Mouse (Mus musculus) bone marrow, adult 2 months (tissue): ENCODE measurements around the gene Gm10959. TPM values are rescaled to one million over a fixed set of nuclear protein-coding genes. Genes with fewer than 3 reads are reported as not detected.

Source experiments
- H3K27ac ChIP-seq: fragments of 200-500 bp; 2 replicates; pipeline ENCODE4 v1.5.1; 2012; ENCODE audit warnings: low read depth, mild to moderate bottlenecking, control low read depth, inconsistent platforms, low read length; ENCODE audit not compliant: control insufficient read depth, poor library complexity, insufficient read depth
- H3K4me1 ChIP-seq: fragments of 200-500 bp; 2 replicates; pipeline ENCODE4 v1.6.1; 2011; ENCODE audit warnings: low read length; ENCODE audit not compliant: control insufficient read depth, insufficient read depth
- H3K4me3 ChIP-seq: fragments of 200-500 bp; replicated peaks from 2 replicates; pipeline ENCODE3; 2011; ENCODE audit warnings: mild to moderate bottlenecking, low read depth, low read length, control low read depth; ENCODE audit not compliant: control insufficient read depth
- CTCF ChIP-seq: fragments of 200-500 bp; IDR thresholded peaks from 2 replicates; pipeline ENCODE4 v1.5.1; 2011; ENCODE audit warnings: low read length, control low read depth; ENCODE audit not compliant: control insufficient read depth, insufficient read depth
- POLR2A ChIP-seq: fragments of 200-500 bp; IDR thresholded peaks from 2 replicates; pipeline ENCODE4 v1.6.1; 2011; ENCODE audit warnings: low read depth, mild to moderate bottlenecking, control low read depth, low read length, borderline replicate concordance; ENCODE audit not compliant: control insufficient read depth
- WGBS: fragments of 180-500 bp; shearing (Covaris S2); methylation state at CpG from one replicate; pipeline ENCODE4 v1.1.7; 2018; 5-methylcytosine and 5-hydroxymethylcytosine counted together
- polyA plus RNA-seq: library from polyadenylated mRNA; stranded (reverse); fragments of >200 nt; gene quantifications from 2 replicates; pipeline ENCODE4 v1.2.4, GENCODE M21; 2011; ENCODE audit warnings: low replicate concordance; ENCODE audit not compliant: missing spikeins, insufficient read depth, insufficient read length

Gm10959 gene
- polyA plus RNA-seq, 1 experiment = not detected

DNA sequence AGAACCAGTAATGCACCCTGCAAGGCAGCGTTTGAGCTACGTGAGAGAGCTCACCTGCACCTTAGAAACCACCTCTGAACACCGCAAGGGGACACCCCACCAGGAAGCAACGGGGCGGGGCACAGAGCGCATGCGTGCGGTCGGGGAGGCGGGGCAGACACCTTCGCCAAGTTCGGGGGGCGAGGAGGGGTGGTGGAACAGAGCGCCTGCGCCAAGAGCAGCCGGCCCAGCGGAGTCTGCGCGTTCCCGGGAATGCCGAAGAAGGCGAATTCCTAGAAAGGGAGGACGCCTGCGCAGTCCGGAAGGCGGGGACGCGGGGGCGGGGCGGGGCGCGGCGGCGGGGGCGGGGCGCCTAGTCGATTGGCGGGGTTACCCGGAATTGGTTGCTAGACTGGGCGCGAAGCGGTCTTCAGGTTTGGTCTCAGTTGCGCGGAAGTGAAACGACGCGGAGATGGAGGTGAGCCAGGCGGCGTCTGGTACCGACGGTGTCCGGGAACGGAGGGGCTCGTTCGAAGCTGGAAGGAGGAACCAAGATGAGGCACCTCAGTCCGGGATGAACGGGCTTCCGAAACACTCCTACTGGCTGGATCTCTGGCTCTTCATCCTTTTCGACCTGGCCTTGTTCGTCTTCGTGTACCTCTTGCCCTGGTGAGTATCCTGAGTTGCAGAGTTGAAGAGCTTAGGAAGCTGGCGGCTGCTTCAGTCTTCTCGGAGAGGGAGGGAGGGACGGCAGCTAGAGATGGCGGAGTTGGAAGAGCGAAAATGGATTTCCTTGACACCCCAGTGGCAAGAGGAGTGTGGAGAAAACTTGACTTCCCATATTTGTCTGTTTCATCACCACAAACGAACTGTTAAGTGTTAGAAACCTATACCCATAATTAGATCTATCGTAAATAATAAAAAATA is 5.1 kb upstream of the Gm10959 start, which contains the start of gene 1810037I17Rik:
1810037I17Rik (plus strand) TSS at position 195 of the 906 bp plus-strand sequence.
- H3K4me1 ChIP-seq = no peaks in the 10 kb centered on the region
- H3K27ac ChIP-seq = peak within 1 kb of the TSS; percentile 56
- under 1% methylated on average over 68 of the region's 68 CpGs for WGBS
- TF ChIP-seq CTCF (peak; percentile 25; the same call in 1 of the 2 replicates), POLR2A (peak; percentile 65; the same call in 1 of the 2 replicates)
- H3K4me3 ChIP-seq = peak within 1 kb of the TSS; percentile 97

DNA sequence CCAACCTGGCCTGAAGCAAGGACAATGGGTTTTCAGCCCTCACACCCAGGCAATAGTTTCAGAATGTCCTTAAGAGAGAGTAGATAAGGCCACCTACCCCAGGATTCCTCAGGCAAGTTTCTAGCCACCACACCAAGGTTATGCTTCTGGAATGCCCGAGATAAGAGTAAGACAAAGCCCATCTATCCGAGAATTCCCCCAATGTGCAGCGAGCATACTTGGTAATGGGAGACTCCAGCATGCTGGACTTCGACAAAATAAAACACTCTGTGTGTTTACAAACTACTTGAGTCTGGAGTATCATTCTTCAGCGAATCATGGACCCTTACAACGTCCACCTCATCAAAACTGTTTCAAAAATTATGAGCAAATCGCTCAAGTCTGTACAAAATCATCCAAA is 4.0 kb upstream of the Gm10959 start:
- Histone ChIP-seq H3K4me3 (no peak overlapping the region), H3K4me1 (no peaks in the 10 kb centered on the region), H3K27ac (no peak overlapping the region)
- no peak for TF ChIP-seq POLR2A
- TF ChIP-seq CTCF = no peak
- 75% methylated on average over 7 of the region's 7 CpGs for whole genome bisulfite sequencing

DNA sequence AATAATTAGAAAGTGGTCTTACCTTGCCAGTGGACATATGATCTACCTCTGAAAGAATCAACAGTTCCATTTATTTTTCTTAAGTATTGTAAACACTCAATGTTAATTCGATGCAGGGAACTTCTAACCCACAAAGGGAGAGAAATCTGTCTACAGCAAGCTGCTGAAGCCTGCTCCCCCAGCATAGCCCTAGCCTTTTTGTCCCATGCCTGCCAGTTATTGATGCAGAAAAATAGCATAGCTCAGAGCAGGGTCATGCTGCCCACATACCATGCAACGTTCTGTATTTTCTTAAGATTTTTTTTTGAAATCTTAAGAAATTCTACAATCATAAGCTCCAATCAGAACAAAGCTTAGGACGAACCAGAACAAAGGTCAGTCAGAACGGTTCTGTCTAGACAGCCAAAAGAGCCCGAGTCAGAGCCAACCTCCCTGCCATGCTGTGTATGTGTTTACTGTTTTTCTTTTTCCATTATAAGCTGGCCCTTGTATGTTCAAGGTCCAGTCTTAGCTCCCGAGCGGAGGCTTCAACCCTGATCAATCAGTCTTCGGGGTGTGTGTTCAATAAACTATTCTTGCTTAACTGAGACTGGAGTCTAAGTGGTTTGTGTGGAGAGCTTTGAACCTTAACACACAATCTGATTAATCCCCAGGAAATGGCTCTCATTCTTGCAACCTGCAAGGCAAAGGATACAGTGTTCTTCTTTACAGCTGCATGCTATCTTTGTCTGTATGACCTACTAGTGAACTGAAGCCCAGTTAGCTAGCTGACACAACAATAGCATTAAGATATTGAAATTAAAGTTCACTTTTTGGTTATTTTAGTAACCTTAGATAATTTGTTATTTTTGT is 2.7 kb upstream of the Gm10959 start:
- 84% methylated on average over 8 of the region's 8 CpGs for WGBS
- Histone ChIP-seq H3K4me1 (no peaks in the 10 kb centered on the region), H3K4me3 (no peak overlapping the region), H3K27ac (no peak overlapping the region)
- TF ChIP-seq CTCF = no peak
- TF ChIP-seq POLR2A = no peak

DNA sequence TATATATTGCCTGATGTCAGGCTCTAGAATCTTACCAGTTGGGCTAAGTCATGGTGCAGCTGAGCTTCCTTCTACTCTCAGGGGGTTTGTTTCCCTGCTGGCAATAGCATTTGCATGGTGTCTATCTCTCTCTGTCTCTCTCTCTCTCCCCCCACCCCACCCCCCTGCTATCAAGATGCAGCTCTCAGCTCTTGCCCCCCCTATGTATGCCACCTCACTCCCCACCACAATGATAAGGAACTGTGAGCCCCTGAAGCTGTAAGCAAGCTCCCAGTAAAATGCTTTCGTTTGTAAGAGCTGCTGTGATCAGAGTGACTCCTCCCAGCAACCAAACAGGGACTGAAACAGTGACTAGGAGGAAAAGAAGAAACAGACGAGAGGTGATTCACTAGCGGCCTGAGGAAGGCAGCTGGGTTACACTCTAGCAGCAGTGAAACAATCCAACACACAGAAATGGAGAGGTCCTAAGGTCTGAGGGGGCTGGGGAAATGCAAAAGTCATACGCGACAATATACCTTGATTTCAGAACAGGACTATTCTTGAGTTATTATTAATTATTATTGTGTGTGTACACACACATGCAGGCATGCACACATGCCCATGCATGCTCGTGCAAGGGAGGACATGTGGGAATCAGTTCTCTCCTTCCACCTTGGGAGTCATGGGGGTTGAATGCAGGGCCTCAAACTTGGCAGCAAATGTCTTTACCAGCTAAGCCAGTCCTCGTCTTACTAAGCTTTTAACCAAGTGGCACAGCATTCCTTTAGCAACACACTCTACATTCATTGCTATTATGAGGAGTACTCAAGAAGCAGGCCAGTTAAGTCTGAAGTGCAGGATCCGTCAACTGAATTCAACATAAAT is 1.6 kb upstream of the Gm10959 start:
- 55% methylated on average over 8 of the region's 8 CpGs for WGBS
- TF ChIP-seq POLR2A (no peak), CTCF (no peak)
- no peak overlapping the region for H3K4me3 ChIP-seq
- no peaks in the 10 kb centered on the region for H3K4me1 ChIP-seq
- no peak overlapping the region for H3K27ac ChIP-seq

- H3K27ac ChIP-seq = no peak overlapping the region
- whole genome bisulfite sequencing = 4% methylated on average over 2 of the region's 2 CpGs
- TF ChIP-seq POLR2A (no peak), CTCF (no peak)
- no peaks in the 10 kb centered on the region for H3K4me1 ChIP-seq
- H3K4me3 ChIP-seq = no peak overlapping the region
Observed at GRCm38 (mm10) chr3:122918672-122919071, 488 bp downstream of the Gm10959 start.

DNA sequence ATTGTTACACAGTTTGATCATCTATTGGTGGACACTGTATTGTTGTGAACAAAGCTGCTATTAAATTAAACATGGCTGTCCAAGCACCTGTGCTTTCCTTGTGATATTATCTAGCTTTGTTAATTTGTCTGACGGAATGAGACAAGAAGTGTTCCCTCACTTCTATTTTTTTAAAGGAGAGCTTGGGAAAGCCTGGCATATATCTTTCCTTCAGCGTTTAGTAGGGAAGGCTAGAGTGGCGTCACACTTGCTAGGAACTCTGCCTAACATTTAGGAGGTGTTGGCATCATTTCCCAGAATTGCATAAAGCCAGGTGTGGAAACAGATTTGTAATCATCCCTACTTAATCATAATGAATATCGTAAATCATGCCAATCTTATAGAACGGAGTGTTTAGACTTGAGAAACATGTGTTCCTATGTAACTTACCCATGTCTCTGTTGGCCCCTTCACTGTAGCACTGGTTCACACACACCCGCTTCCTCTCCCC is 2.9 kb downstream of the Gm10959 start:
- no peak for TF ChIP-seq POLR2A
- no peak for TF ChIP-seq CTCF
- Histone ChIP-seq H3K4me3 (no peak overlapping the region), H3K4me1 (no peaks in the 10 kb centered on the region), H3K27ac (no peak overlapping the region)
- 73% methylated on average over 6 of the region's 6 CpGs for WGBS

GRCm38 (mm10) chr3:122915493-122915892 is 3.7 kb downstream of the Gm10959 start:
- 50% methylated on average over 5 of the region's 5 CpGs for WGBS
- H3K27ac ChIP-seq = no peak overlapping the region
- TF ChIP-seq POLR2A = no peak
- TF ChIP-seq CTCF = no peak

More at GRCm38 (mm10) chr3:122915493-122915892, 3.7 kb downstream of the Gm10959 start:
- Histone ChIP-seq H3K4me1 (no peaks in the 10 kb centered on the region), H3K4me3 (no peak overlapping the region)
